Mouse (Mus musculus): ENCODE results near the gene Map1b.

Gene Map1b

GRCm38 (mm10) chr13:99528456-99528855 is 12.1 kb upstream of the Map1b start:
- no peak for DNase-seq (ENCODE audit: low read depth, low spot score)

- no peak for DNase-seq (ENCODE audit: low read depth, low spot score)
These were observed 11.6 kb upstream of the Map1b start for GRCm38 (mm10) chr13:99527936-99528335.

- no peak for DNase-seq (ENCODE audit: low read depth, low spot score)
These were observed 9.2 kb upstream of the Map1b start for GRCm38 (mm10) chr13:99525491-99525890.

- DNase-seq (ENCODE audit: low read depth, low spot score): no peak
These were observed 1.5 kb upstream of the Map1b start for GRCm38 (mm10) chr13:99517836-99518235.

- DNase-seq (ENCODE audit: low read depth, low spot score): no peak
These were observed 448 bp downstream of the Map1b start for GRCm38 (mm10) chr13:99515736-99516447.

- peak; percentile 64 for DNase-seq (ENCODE audit: low read depth, low spot score)
These were observed 1.3 kb downstream of the Map1b start for GRCm38 (mm10) chr13:99514917-99515591.

- no peak for DNase-seq (ENCODE audit: low read depth, low spot score)
These were observed 2.4 kb downstream of the Map1b start for GRCm38 (mm10) chr13:99513990-99514389.

GRCm38 (mm10) chr13:99513138-99513537 is 3.2 kb downstream of the Map1b start:
- no peak for DNase-seq (ENCODE audit: low read depth, low spot score)

GRCm38 (mm10) chr13:99509896-99510295 is 6.4 kb downstream of the Map1b start:
- no peak for DNase-seq (ENCODE audit: low read depth, low spot score)

GRCm38 (mm10) chr13:99506580-99506962 is 9.8 kb downstream of the Map1b start:
- DNase-seq (ENCODE audit: low read depth, low spot score): no peak

GRCm38 (mm10) chr13:99505826-99506579 is 10.3 kb downstream of the Map1b start:
- no peak for DNase-seq (ENCODE audit: low read depth, low spot score)

- DNase-seq (ENCODE audit: low read depth, low spot score): no peak
These were observed 12.9 kb downstream of the Map1b start for GRCm38 (mm10) chr13:99503370-99503979.

- no peak for DNase-seq (ENCODE audit: low read depth, low spot score)
These were observed 13.4 kb downstream of the Map1b start for GRCm38 (mm10) chr13:99502911-99503310.

- no peak for DNase-seq (ENCODE audit: low read depth, low spot score)
These were observed 14.1 kb downstream of the Map1b start for GRCm38 (mm10) chr13:99502126-99502744.

GRCm38 (mm10) chr13:99501393-99501792 is 14.9 kb downstream of the Map1b start:
- no peak for DNase-seq (ENCODE audit: low read depth, low spot score)

- DNase-seq (ENCODE audit: low read depth, low spot score): no peak
These were observed 15.7 kb downstream of the Map1b start for GRCm38 (mm10) chr13:99500609-99501008.

- no peak for DNase-seq (ENCODE audit: low read depth, low spot score)
These were observed 16.6 kb downstream of the Map1b start for GRCm38 (mm10) chr13:99499764-99500163.

- no peak for DNase-seq (ENCODE audit: low read depth, low spot score)
These were observed 20.2 kb downstream of the Map1b start for GRCm38 (mm10) chr13:99496106-99496505.

- no peak for DNase-seq (ENCODE audit: low read depth, low spot score)
These were observed 21.9 kb downstream of the Map1b start for GRCm38 (mm10) chr13:99494416-99494815.

GRCm38 (mm10) chr13:99493304-99493904 is 22.9 kb downstream of the Map1b start:
- no peak for DNase-seq (ENCODE audit: low read depth, low spot score)

GRCm38 (mm10) chr13:99492619-99493303 is 23.6 kb downstream of the Map1b start:
- DNase-seq (ENCODE audit: low read depth, low spot score): no peak
